Comparison of ENCODE assay signal across 8 mouse cellular contexts in genomic region chr15:11906571-11907531, GRCm38 (mm10). TPM values are rescaled to one million over a fixed set of nuclear protein-coding genes. Genes with fewer than 3 reads are reported as not detected.
A peak's percentile ranks its signal among the peaks of the same experiment; 100 is the strongest.
DNase-seq lines count a peak whose midpoint lies in the region; ATAC-seq and TF ChIP-seq lines count a peak whose summit lies in the region.

Npr3 (minus strand) TSS chr15:11907287.

- no peak within 1 kb of the TSS for H3K9ac ChIP-seq in CH12.LX (ENCODE audit: insufficient read depth, low read depth)
- peak within 1 kb of the TSS; percentile 31 for H3K9ac ChIP-seq in forebrain, postnatal 0 days
- peak within 1 kb of the TSS; percentile 69 for H3K9ac ChIP-seq in lung, embryonic 16.5 days (ENCODE audit: low read length)

- TF ChIP-seq RAD21 in CH12.LX (IDR thresholded peaks at IDR 0.05; ENCODE audit: low read depth, low read length): peak; percentile 17; the same call in 1 of the 2 replicates

- peaks cover 0 to 2% of the 10 kb centered on the region in 2 experiments; a peak in 1 of 4 replicates for H3K4me1 ChIP-seq in CH12.LX (ENCODE audit: control insufficient read depth in 1 of 2, insufficient read depth in 2 of 2)
- peaks cover 14% of the 10 kb centered on the region; the same call in 1 of the 2 replicates for H3K4me1 ChIP-seq in forebrain, postnatal 0 days (ENCODE audit: insufficient read depth)
- H3K4me1 ChIP-seq in hindbrain, embryonic 10.5 days (replicated peaks): peaks cover 51% of the 10 kb centered on the region
- peaks cover 23% of the 10 kb centered on the region for H3K4me1 ChIP-seq in lung, embryonic 16.5 days (replicated peaks; ENCODE audit: control insufficient read depth, insufficient read depth, low read length)

- peak; percentile 42 for DNase-seq in CH12.LX (ENCODE audit: extremely low read depth)
- peak; percentile 74 for DNase-seq in adrenal gland, postnatal 10 days
- DNase-seq in forebrain, postnatal 0 days: peak; percentile 63
- peak; percentile 71 for DNase-seq in hindbrain, embryonic 10.5 days (ENCODE audit: low spot score)
- DNase-seq in layer of hippocampus, postnatal 10 days (ENCODE audit: low spot score in 2 of 2): peak in 1 of 2 experiments; percentile 46
- peak; percentile 66 to 71 for DNase-seq in right cerebral cortex, adult 2 months (ENCODE audit: low spot score in 2 of 2)
- DNase-seq in T-cell, adult 2 months (ENCODE audit: low spot score): no peak

- H3K79me2 ChIP-seq in CH12.LX (replicated peaks; ENCODE audit: control insufficient read depth, extremely low read depth, insufficient read depth, poor library complexity, severe bottlenecking): no peaks in the 10 kb centered on the region

- H3K36me3 ChIP-seq in CH12.LX (replicated peaks in 1 of 2; ENCODE audit: control insufficient read depth in 1 of 2, insufficient read depth in 1 of 2, low read length in 1 of 2): no peaks in the 10 kb centered on the region
- H3K36me3 ChIP-seq in forebrain, postnatal 0 days (ENCODE audit: insufficient read depth): no peaks in the 10 kb centered on the region
- H3K36me3 ChIP-seq in hindbrain, embryonic 10.5 days: no peaks in the 10 kb centered on the region
- no peaks in the 10 kb centered on the region for H3K36me3 ChIP-seq in lung, embryonic 16.5 days (ENCODE audit: control insufficient read depth, insufficient read depth, low read length)

- peak within 1 kb of the TSS; percentile 41 for H3K4me2 ChIP-seq in CH12.LX (ENCODE audit: insufficient read depth, low read depth, poor library complexity, severe bottlenecking)
- H3K4me2 ChIP-seq in forebrain, postnatal 0 days (ENCODE audit: low read depth): peak within 1 kb of the TSS; percentile 97
- peak within 1 kb of the TSS; percentile 83 for H3K4me2 ChIP-seq in lung, embryonic 16.5 days (ENCODE audit: low read depth, low read length)

- WGBS in forebrain, postnatal 0 days: under 1% methylated on average over 42 of the region's 42 CpGs
- under 1% methylated on average over 42 of the region's 42 CpGs for WGBS in hindbrain, embryonic 10.5 days
- WGBS in lung, embryonic 16.5 days: under 1% methylated on average over 42 of the region's 42 CpGs

- no peaks in the 10 kb centered on the region for H3K27me3 ChIP-seq in CH12.LX (replicated peaks)
- H3K27me3 ChIP-seq in forebrain, postnatal 0 days (ENCODE audit: insufficient read depth, low read length): peaks cover 31% of the 10 kb centered on the region
- peaks cover 67% of the 10 kb centered on the region for H3K27me3 ChIP-seq in hindbrain, embryonic 10.5 days (ENCODE audit: insufficient read depth, poor library complexity, severe bottlenecking)
- H3K27me3 ChIP-seq in lung, embryonic 16.5 days (ENCODE audit: control insufficient read depth, insufficient read depth, low read depth, low read length): peaks cover 8% of the 10 kb centered on the region; the same call in 1 of the 2 replicates

- no peak for TF ChIP-seq POLR2A in CH12.LX (IDR thresholded peaks at IDR 0.05; ENCODE audit: low read depth, low read length)

- dilution Hi-C loops in CH12.LX (cut with MboI; ENCODE audit: extremely low pct_ligation_motif_present, extremely low pct_unique_long_range_greater_than_20kb, low sequenced_read_pairs): no loop called here

- H3K27ac ChIP-seq in CH12.LX (ENCODE audit: insufficient read depth, low read depth): no peak within 1 kb of the TSS
- H3K27ac ChIP-seq in forebrain, postnatal 0 days (ENCODE audit: low read depth, low read length): no peak within 1 kb of the TSS
- peak within 1 kb of the TSS; percentile 59 for H3K27ac ChIP-seq in hindbrain, embryonic 10.5 days
- H3K27ac ChIP-seq in lung, embryonic 16.5 days (ENCODE audit: low read length): peak within 1 kb of the TSS; percentile 89

- H3K9me3 ChIP-seq in CH12.LX (replicated peaks; ENCODE audit: low read length): peaks cover 12% of the 10 kb centered on the region
- H3K9me3 ChIP-seq in forebrain, postnatal 0 days (ENCODE audit: low read length): no peaks in the 10 kb centered on the region
- H3K9me3 ChIP-seq in hindbrain, embryonic 10.5 days: no peaks in the 10 kb centered on the region
- no peaks in the 10 kb centered on the region for H3K9me3 ChIP-seq in lung, embryonic 16.5 days (ENCODE audit: control insufficient read depth, low read length)

- no peak for TF ChIP-seq EP300 in CH12.LX (IDR thresholded peaks at IDR 0.05; ENCODE audit: low read length)

- peak in 1 of 2 experiments; percentile 59; a peak in 2 of 4 replicates for TF ChIP-seq CTCF in CH12.LX (conservative IDR thresholded peaks at IDR 0.05 in 1 of 2, IDR thresholded peaks at IDR 0.05 in 1 of 2; ENCODE audit: low read depth in 2 of 2, low read length in 2 of 2)
- peak; percentile 51 for TF ChIP-seq CTCF in forebrain, postnatal 0 days (IDR thresholded peaks at IDR 0.05; ENCODE audit: low read depth)

- in situ Hi-C loops in CH12.LX (cut with MboI; ENCODE audit: low pct_ligation_motif_present, low pct_unique_long_range_greater_than_20kb, low sequenced_read_pairs): no loop called here

- ATAC-seq in forebrain, postnatal 0 days: peak; percentile 4; the same call in 1 of the 2 replicates
- peak; percentile 37; the same call in 1 of the 2 replicates for ATAC-seq in lung, embryonic 16.5 days (ENCODE audit: low read depth)

- H3K4me3 ChIP-seq in CH12.LX (replicated peaks in 1 of 3; ENCODE audit: low read depth in 2 of 3, low read length in 2 of 3, poor library complexity in 1 of 3): peak within 1 kb of the TSS in 2 of 3 experiments; percentile 30 to 52
- peak within 1 kb of the TSS; percentile 50 for H3K4me3 ChIP-seq in forebrain, postnatal 0 days (ENCODE audit: low read depth, low read length)
- H3K4me3 ChIP-seq in hindbrain, embryonic 10.5 days: peak within 1 kb of the TSS; percentile 61
- H3K4me3 ChIP-seq in lung, embryonic 16.5 days (ENCODE audit: low read length): peak within 1 kb of the TSS; percentile 61

TF ChIP-seq in CH12.LX, 34 proteins besides CTCF, POLR2A, EP300 and RAD21:
- TF ChIP-seq NELFE (IDR thresholded peaks at IDR 0.05; ENCODE audit: low read depth, low read length): no peak
- TF ChIP-seq KAT2A (IDR thresholded peaks at IDR 0.05; ENCODE audit: insufficient replicate concordance, low read length): no peak
- no peak for TF ChIP-seq MAX (IDR thresholded peaks at IDR 0.05; ENCODE audit: low read length)
- no peak for TF ChIP-seq SIN3A (IDR thresholded peaks at IDR 0.05; ENCODE audit: low read length)
- TF ChIP-seq PAX5 (IDR thresholded peaks at IDR 0.05; ENCODE audit: low read length): no peak
- TF ChIP-seq SMC3 (IDR thresholded peaks at IDR 0.05; ENCODE audit: low read depth, low read length): peak; percentile 45
- TF ChIP-seq NRF1 (IDR thresholded peaks at IDR 0.05; ENCODE audit: low read depth, low read length): peak; percentile 58
- no peak for TF ChIP-seq CHD1 (IDR thresholded peaks at IDR 0.05; ENCODE audit: low read depth, low read length)

RNA-seq across cellular contexts. Expression of gene Npr3, which starts in this region (rescaled TPM):
- total RNA-seq in CH12.LX (2012; rRNA removed) (0.04 TPM in 1 of 2 replicates, not detected in the other), CH12.LX (2014; rRNA removed) (not detected in 2 replicates)
- not detected in 2 replicates for polyA plus RNA-seq in CH12.LX (2012; ENCODE audit: insufficient read length, low read depth)
- total RNA-seq in adrenal gland, postnatal 10 days (2021): 10 to 100 TPM; 28.4 to 36.5 TPM
- total RNA-seq in forebrain, postnatal 0 days (2014; rRNA removed): 5.6 and 5.9 TPM in 2 replicates
- 0.93 and 1.6 TPM in 2 replicates for polyA plus RNA-seq in forebrain, postnatal 0 days (2015; fragmentation: Nextera tagmentation; extraction: Ambion mirVana)
- 3.1 and 3.7 TPM in 2 replicates for polyA plus RNA-seq in hindbrain, embryonic 10.5 days (2016; fragmentation: Nextera tagmentation; extraction: Ambion mirVana)
- total RNA-seq in layer of hippocampus, postnatal 10 days (2021): 10 to 100 TPM; 20.1 to 21.6 TPM
- polyA plus RNA-seq in lung, embryonic 16.5 days (2015; fragmentation: Nextera tagmentation; extraction: Ambion mirVana): 7.4 and 8.1 TPM in 2 replicates

Comparison
In these comparisons a context has a peak if more than half of its experiments do, and no peak if none do; other contexts are left out.
1. Peak in DNase-seq, H3K4me3 ChIP-seq and H3K4me2 ChIP-seq in CH12.LX; RNA of the gene not detected or under 1 TPM.
2. H3K27ac ChIP-seq: peak in hindbrain, embryonic 10.5 days (single experiment) and lung, embryonic 16.5 days (single experiment); none in CH12.LX (single experiment) and forebrain, postnatal 0 days (single experiment).
3. H3K4me2 ChIP-seq: peak in every context shown above with its lines; median percentile 97 in forebrain, postnatal 0 days; 83 in lung, embryonic 16.5 days; 41 in CH12.LX.
4. Peak in every context shown above with its lines, with median percentiles within 50 percentile points of each other: H3K4me3 ChIP-seq.